Comparison of ENCODE assay signal across 10 mouse cellular contexts in the genomic region with DNA sequence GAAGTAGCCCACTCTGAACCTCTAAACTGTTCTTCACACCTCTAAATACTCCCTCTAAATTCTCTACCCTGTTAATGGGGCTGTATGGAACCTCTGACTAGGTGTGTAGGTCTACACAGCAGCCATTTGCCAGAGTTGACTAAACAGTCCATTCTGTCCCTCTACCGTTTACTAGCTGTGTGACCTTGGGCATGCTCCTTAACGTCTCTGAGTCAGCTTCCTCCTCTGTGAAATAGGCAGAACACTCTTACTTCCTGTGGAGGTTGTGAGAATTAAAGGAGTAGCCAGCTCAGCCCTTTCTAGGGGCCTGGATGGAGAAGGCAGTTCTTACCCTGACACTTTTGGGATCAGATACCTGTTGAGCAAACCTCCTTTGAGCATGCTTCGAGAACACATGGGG.
"Had no signal": no experiment of that assay in that cellular context is flagged by ENCODE, and none has a peak within 500 bp of the region (broad histone marks: within the 10 kb centered on the region; RNA-seq: fewer than 3 reads in every experiment).

No protein-coding gene starts in this region.

- H3K4me3 ChIP-seq: layer of hippocampus, adult 2 months; limb, embryonic 13.5 days; midbrain, embryonic 12.5 days had no signal

- DNase-seq: kidney, adult 18-20 months; kidney, postnatal 10 days; kidney, postnatal 4 days; right cerebral cortex, postnatal 14 days; thymus, adult 18-20 months; thymus, postnatal 14 days had no signal

- H3K9ac ChIP-seq: midbrain, embryonic 12.5 days had no signal

- H3K27me3 ChIP-seq: limb, embryonic 13.5 days; midbrain, embryonic 12.5 days had no signal

- ATAC-seq: midbrain, embryonic 16.5 days had no signal

- H3K9me3 ChIP-seq: limb, embryonic 13.5 days; midbrain, embryonic 12.5 days had no signal

- H3K4me2 ChIP-seq: limb, embryonic 13.5 days; midbrain, embryonic 12.5 days had no signal

- H3K27ac ChIP-seq: layer of hippocampus, adult 2 months had no signal
